Mouse (Mus musculus) urinary bladder, adult 2 months (tissue): ENCODE data around the gene Rpap2. TPM values are rescaled to one million over a fixed set of nuclear protein-coding genes. Genes with fewer than 3 reads are reported as not detected.

Source experiments
- DNase-seq: peaks from one replicate; pipeline ENCODE4 v3.0.0; 2022; ENCODE audit warnings: low spot score
- polyA plus RNA-seq: library from polyadenylated mRNA; depleted of rRNA; stranded (reverse); fragments of >200 nt; gene quantifications from 2 replicates; pipeline ENCODE4 v1.2.3, GENCODE M21; 2012; rRNA removed

Gene Rpap2
- 13.5 and 15.1 TPM in 2 replicates for polyA plus RNA-seq

DNA sequence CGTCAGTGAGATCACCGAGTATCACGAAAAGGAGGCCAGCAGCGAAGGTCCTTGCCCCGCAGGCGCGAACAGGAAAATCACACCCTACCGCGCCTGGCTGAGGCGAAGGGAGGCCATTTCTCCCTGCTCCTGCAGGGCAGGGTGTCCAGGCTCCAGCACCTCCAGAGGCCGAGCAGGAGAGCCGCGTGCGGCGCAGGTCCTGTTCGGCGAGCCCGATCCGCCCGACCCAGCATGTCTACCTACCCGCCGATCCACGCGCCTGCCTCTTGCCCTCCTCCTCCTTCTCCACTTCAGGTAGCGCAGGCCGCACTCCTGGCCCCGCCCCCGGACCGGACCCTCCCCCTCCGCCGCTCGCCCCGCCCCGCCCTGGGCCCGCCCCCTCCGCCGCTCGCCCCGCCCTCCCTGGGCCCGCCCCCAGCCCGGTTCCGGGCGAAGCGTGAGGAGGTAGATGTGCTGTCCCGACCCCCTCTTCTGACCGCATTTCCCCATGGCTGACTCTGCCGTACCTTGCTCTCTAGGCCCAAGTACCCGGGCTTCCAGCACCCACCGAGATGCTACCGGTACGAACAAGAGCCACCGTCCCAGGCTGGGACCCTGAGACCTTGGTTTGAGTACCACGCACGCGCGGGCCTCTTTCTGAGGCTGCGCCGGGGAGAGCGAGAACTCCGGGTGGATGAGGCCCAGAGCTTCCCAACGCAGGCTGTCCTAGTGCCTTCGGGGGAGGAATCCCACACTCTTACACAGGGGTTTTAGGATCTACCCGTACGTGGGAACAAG lies at the start of gene Rpap2, which contains the start of gene Glmn:
Rpap2 (plus strand) TSS at position 73 of the 777 bp plus-strand sequence.
Glmn (minus strand) TSS at position 588 of the 777 bp plus-strand sequence.
- peak; percentile 85 for DNase-seq

GRCm38 (mm10) chr5:107547955-107548354 lies 49.2 kb upstream of the Rpap2 start:
- DNase-seq: no peak

DNA sequence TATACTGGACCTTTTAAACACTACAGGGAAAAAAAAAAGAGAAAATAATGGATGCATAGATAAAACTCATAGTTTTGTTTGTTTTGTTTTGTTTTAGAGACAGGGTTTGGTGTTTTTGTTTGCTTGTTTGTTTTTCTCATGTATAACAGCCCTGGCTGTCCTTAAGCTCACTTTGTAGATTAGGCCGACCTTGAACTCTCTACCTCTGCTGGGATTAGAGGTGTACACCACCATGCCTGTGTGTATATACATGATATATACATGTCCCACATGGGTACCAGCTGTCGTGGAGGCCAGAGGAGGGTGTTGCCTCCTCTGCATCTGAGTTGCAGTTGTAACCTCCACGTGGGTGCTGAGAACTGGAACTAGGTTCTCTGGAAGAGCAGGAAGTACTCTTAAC lies 48.7 kb upstream of the Rpap2 start:
- no peak for DNase-seq

GRCm38 (mm10) chr5:107554336-107554735 lies 42.8 kb upstream of the Rpap2 start:
- DNase-seq: no peak

- DNase-seq: no peak
These were observed 40.2 kb upstream of the Rpap2 start for GRCm38 (mm10) chr5:107556969-107557368.

DNA sequence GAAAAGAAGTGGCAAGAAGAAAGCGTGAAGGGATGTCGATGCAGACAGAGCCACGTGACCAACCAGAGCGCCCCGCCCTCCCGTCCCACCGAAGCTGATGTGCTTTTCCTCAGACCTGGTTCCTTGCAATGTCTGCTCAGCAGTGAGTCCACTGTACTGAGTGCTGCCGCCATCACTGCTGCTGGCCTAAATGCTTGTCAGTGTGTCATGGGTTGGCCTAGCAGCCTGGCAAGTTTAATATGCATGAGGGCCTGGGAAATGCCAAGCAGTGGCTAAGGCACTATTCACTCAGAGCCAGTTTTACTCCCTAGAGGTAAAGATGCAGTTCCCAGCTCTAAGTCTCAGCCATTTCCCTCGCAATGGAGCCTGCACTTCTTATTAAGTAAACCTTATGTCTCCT lies 28.0 kb upstream of the Rpap2 start:
- no peak for DNase-seq

DNA sequence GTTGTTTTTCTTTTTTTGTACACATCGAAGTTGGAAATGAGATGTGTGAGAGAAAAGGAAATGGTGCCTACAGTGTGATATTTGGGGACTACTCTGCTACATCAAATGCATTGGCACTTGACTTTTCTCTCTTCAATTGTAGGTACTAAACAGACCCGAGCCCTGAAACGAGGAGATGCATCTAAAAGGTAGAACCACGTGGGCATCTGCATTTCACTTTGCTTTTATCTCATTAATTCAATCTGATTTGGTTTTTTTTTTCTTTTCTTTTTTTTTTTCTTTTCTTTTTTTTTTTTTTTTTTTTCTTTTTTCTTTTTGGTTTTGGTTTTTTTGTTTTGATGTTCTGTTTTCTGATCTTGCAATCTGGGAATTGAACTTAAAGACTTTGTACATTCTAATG lies 1.2 kb downstream of the Rpap2 start:
- no peak for DNase-seq

DNA sequence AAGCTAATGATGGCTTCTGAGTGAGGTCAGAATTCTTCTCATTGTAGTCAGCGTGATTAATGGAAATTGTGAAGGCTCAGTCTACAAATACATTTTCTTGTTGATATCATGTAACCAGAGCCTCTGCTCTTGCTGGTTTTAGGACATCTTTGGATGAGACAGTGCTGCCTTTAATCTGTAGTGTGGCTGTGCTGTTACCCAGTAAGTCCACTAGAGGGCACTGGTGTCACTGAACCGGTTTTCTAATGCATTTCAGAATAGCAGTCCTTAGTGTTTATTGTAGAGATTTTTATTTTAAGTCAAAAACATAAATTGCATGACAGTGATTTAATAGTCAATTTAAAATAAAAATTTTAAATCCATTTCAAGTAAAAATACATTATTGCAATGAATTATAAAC lies 14.1 kb downstream of the Rpap2 start:
- no peak for DNase-seq

GRCm38 (mm10) chr5:107617986-107618385 lies 20.8 kb downstream of the Rpap2 start:
- DNase-seq: no peak

DNA sequence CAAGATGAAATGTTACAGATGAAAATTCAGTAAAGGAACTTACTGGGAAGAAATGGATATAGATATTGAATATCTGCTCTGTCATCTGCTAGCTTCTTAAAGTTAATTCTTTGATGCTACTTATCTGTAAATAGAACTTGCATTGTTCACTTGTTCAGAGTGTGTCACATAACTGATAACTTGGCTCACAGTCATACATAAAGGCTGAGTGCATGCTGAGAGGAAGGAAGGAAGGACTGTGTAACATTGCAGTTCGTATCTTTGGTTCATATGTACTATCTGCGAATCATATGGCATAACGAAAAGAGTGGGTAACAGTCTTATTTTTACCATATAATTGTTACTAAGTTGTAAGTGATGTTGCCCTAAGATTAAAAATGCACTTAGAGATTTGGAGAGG lies 24.2 kb downstream of the Rpap2 start:
- no peak for DNase-seq

DNA sequence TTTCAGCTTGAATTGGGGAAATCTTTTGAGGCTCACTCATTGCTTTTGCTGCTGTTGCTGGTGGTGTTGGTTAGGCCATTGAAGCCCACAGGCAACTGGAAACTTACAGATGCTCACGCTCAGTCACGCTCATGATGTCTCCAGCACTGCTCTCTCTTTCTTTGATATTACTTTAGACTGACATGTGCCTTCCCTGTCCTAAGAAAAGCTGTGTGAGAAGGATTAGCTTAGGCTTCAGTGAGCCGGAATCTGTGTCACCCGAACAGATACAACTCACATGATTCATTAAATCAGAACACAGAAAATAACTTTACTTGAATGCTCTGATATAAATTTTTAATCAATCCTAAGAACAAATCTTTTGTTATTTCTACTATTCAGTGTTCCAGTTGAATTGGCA lies 36.5 kb downstream of the Rpap2 start:
- no peak for DNase-seq

- DNase-seq: no peak
These were observed 39.9 kb downstream of the Rpap2 start for GRCm38 (mm10) chr5:107637106-107637505.

DNA sequence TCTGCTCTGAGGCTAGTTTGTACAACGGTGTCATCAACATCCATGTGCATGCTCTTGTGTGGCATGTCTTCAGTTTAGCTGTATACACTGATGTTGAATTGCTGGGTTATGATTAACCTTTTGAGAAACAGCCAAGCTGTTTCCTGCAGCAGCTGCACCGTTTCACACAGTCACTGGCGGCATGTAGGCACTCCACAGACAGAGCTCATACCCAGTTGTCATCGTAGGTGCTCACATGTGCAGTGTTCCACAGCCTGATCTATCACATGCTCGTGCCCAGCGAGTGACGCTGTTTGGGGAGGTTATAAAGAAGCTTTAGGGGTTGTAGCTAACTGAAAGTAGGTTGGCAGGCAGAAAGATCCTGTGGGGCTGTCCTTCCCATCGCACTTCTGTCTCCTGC lies 41.2 kb downstream of the Rpap2 start:
- DNase-seq: no peak

DNA sequence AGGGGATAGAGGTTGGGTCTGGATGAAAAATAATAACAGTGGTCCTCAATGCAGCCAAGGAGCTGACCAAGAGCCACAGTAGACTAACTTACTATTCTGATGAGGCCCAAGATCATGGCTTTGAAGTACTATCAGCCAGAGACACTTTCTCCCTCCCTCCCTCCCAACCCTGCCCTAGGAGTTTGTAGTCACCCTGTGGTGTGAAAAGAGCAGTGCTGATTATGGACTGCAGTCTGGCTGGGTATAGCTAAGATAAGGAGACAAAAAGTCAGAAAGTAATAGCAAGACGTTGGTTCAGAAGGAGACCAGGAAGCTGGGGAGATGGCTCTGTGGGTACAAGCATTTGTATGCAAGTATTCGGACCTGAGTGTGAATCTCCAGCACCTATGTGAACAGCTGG lies 47.4 kb downstream of the Rpap2 start:
- no peak for DNase-seq

DNA sequence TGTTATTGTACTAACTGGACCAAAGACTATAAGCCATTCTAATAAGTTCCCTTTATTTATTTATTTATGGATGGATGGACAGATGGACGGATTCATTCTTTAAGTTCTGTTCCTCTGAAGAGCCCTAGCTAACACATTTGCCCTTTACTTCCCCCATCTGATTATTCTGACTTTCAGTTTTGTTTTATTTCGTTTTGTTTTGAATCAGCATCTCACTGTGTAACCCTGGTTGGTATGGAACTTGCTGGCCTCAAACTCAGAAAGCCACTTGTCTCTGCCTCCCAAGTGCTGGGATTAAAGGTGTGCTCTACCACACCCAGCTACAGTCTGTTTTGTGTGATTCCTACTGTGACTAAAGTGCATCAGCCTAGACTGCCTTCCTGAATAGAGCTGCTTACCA lies 48.8 kb downstream of the Rpap2 start:
- DNase-seq: no peak

DNA sequence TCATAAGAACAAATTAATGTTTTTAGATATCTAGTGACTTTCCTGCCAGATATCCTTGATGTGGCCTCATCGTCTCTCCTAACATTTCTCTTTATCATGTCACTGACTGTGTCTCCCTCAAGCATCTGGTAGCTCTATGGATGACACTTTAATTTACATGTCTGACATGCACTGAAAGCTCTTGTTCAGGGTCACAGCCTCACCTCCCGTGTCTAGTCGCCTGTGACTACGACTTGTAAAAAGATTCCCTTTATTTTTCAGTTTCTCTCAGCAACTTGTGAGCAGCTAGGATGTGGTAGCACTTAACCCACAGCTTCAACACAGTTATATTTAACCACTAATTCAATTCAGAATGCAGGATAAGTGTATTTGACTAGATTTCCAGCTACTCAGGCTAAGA lies 50.4 kb downstream of the Rpap2 start:
- DNase-seq: no peak

DNA sequence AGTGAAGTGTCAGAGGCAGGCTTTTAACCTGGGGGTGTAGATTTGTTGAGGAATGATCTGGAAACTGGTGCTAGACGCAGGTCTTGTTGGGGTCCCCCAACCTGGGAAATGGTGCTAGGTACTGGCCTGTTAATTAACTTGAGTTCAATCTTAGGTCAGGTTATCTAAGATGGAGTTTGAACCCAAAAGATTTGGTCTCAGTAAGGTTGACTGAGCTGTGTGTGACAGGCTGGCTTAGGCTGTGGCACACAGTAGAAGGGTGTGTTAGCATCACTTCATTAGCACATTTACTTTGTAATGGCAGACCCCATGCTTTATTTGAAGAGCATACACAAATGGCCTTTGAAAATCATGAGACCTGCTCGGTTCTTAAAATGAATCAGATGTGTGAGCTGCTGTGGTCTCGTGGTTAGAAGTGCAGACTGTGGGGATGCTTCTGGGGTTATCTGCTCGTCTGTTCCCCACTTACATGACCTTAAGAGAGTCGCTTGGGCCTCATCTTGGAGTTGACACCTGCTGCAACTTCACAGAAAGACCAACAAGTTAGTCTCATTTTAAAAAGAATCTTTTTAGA lies 51.5 kb downstream of the Rpap2 start:
- DNase-seq: no peak

DNA sequence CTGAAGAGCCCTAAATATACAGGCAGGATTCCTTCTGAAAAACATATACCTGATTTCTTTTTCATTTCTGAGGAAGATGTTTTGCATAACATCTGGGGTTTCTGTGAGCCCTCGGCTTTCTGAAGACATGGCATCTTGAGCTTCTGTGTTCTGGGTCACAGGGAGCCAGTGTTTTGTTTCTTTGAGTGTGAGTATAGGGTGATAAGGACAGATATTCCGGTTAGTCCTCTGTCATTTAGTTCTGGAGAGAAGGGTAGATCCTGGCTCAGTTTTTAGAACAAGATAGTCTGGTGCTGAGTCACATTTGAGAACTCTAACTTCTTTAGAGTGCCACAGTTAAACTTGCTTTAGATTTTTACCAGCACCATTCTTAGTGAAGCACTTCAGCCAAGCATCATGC lies 52.5 kb downstream of the Rpap2 start:
- no peak for DNase-seq

DNA sequence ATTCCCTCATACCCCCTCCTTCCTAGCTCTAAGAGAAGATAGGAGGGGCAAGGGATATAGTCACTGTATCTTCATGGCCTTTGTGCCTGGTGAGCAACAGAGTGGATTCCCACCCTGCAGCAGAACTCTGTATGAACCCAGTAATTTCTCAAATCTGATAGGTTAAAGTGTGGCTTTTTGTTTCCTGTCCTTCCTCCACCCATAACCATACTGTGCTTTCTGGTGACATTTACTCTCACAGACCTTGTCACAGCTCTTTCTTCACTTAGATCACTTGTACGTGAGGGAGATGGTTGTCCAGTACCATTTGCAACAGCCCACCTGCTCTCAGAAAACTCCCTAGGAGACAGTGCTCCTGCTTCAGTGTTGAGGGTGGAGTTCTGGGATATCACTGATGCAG lies 53.3 kb downstream of the Rpap2 start:
- DNase-seq: no peak

DNA sequence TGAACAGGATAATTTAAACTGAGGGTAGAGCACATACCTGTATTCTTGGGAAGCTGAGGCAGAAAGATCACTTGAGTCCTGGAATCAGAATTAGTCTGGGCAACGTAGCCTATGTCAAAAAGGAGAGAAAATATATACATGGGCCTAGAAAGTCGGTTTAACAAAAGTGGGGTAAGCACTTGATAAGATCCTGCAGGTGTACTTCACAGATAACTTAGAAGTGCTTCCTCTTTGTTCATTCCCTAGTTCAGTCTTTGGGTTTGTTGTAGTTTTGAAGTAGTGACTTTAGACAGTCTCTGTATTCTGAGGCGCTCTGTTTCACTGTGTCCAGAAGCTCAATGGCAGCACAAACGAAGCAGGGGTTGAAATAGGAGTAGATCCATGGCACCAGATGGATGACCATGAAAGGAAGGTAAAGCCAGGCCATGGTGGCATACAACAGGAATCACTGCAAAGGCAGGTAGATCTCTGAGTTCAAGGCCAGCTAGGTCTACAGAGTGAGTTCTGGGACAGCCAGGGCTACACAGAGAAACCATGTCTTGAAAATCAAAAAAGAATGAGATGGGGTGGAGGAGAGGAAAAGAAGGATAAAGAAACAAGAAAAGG lies 55.0 kb downstream of the Rpap2 start:
- DNase-seq: no peak

DNA sequence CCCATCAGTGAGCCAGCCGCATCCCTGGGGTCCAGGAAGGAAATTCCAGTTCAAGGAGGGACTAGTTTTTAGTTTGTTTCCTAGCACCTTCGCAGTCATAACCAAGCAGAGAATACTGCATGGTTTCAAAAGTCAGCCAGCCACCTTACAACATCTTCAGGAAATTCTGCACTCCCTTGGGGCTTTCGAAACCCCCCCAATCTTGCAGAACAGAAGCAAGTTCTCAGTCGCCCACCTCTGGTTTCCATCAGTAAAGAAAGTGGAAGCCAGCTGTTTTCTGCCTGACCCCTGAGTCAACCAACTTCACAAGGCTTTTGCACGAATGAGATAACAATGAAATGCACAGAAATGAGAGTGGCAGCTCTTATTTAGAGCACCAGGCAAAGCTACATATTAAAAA lies 81.2 kb downstream of the Rpap2 start:
- DNase-seq: no peak

- DNase-seq: no peak
These were observed 84.1 kb downstream of the Rpap2 start for GRCm38 (mm10) chr5:107681300-107681699.

DNA sequence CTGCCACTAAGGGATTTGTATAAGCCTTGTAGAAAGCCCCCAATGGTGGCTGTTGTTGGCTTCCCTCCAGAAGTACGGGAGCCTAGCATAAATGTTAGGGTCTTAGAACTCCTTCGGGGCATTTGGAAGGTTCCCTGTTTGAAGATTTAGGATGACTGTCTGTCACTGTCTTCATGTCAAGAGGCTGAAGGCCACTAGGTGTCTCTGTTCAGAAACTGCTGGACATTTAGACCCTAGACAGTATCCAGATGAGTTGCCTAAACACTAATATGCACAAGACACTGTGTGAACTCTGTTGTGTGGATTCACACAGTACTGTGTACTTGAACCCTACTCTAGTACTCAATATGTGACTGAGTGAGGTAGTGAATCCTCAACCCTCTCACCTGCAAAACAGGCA lies 87.2 kb downstream of the Rpap2 start:
- no peak for DNase-seq
